Mouse (Mus musculus) G1E (cell line): ENCODE measurements at regions not wholly inside any gene's neighbourhood (a gene's known extent, or its start where the extent isn't known, plus 50 kb on each side); places are given as distances from the start of the nearest gene placed in this dataset.

Experiments
- ATAC-seq: 2 replicates; pipeline ENCODE4 v1.8.0; 2016; ENCODE audit warnings: mild to moderate bottlenecking; ENCODE audit not compliant: insufficient number of reproducible peaks, poor library complexity, low FRiP score, severe bottlenecking; ENCODE audit errors: extremely low read depth
- DNase-seq: peaks from one replicate; pipeline ENCODE4 v3.0.0; 2012; ENCODE audit warnings: low spot score
- H3K27me3 ChIP-seq: 2 replicates; pipeline ENCODE4 v1.6.1; 2012; ENCODE audit warnings: mild to moderate bottlenecking, low read length, inconsistent platforms; ENCODE audit not compliant: insufficient read depth
- H3K36me3 ChIP-seq: replicated peaks from 2 replicates; pipeline ENCODE3; 2012; ENCODE audit warnings: mild to moderate bottlenecking, inconsistent platforms
- H3K4me1 ChIP-seq: 2 replicates; pipeline ENCODE4 v1.6.1; 2012; ENCODE audit warnings: low read depth, low read length, inconsistent platforms, mixed read lengths; ENCODE audit not compliant: insufficient read depth
- H3K4me3 ChIP-seq: 2 replicates; pipeline ENCODE4 v1.5.1; 2012; ENCODE audit warnings: low read depth, mild to moderate bottlenecking, inconsistent platforms, low read length, moderate library complexity, mixed read lengths
- H3K9me3 ChIP-seq: replicated peaks from 2 replicates; pipeline ENCODE4 v1.6.1; 2012; ENCODE audit warnings: inconsistent platforms
- CTCF ChIP-seq: IDR thresholded peaks from 2 replicates; pipeline ENCODE4 v1.5.1; 2012; ENCODE audit warnings: low read depth, low read length, inconsistent platforms, mixed read lengths
- GATA1 ChIP-seq: IDR thresholded peaks from 2 replicates; pipeline ENCODE4 v1.6.1; 2012; ENCODE audit warnings: borderline replicate concordance, low read length, inconsistent platforms, mixed read lengths
- GATA2 ChIP-seq: IDR thresholded peaks from 2 replicates; pipeline ENCODE4 v1.6.1; 2012; ENCODE audit warnings: low read depth, low read length, inconsistent platforms, borderline replicate concordance
- POLR2AphosphoS5 ChIP-seq: IDR thresholded peaks from 2 replicates; pipeline ENCODE4 v1.6.1; 2012; ENCODE audit warnings: low read depth, low read length, inconsistent platforms; ENCODE audit not compliant: insufficient replicate concordance
- TAL1 ChIP-seq: conservative IDR thresholded peaks from 2 replicates; pipeline ENCODE4 v1.6.1; 2012; ENCODE audit warnings: low read depth, low read length, inconsistent platforms, mixed read lengths

- DNase-seq (no peak), ATAC-seq (no peak)
- TF ChIP-seq TAL1 (no peak), POLR2AphosphoS5 (no peak), CTCF (no peak), GATA2 (no peak), GATA1 (no peak)
- no peak overlapping the region for H3K4me3 ChIP-seq
- H3K27me3 ChIP-seq, result no peaks in the 10 kb centered on the region
- no peaks in the 10 kb centered on the region for H3K36me3 ChIP-seq
- no peaks in the 10 kb centered on the region for H3K4me1 ChIP-seq
- H3K9me3 ChIP-seq, result peaks cover 7% of the 10 kb centered on the region; the same call in 1 of the 2 replicates
Measured at GRCm38 (mm10) chr6:93168526-93168925, 225.2 kb upstream of the Adamts9 start.

- Histone ChIP-seq H3K4me1 (no peaks in the 10 kb centered on the region), H3K4me3 (no peak overlapping the region), H3K9me3 (peaks cover 7% of the 10 kb centered on the region; the same call in 1 of the 2 replicates), H3K36me3 (no peaks in the 10 kb centered on the region), H3K27me3 (no peaks in the 10 kb centered on the region)
- TF ChIP-seq CTCF (no peak), TAL1 (no peak), GATA1 (no peak), POLR2AphosphoS5 (no peak), GATA2 (no peak)
- no peak for DNase-seq
- no peak for ATAC-seq
Measured at GRCm38 (mm10) chr6:93167281-93167680, 224.0 kb upstream of the Adamts9 start.

GRCm38 (mm10) chr6:93165942-93166341 is 222.7 kb upstream of the Adamts9 start:
- H3K27me3 ChIP-seq, result no peaks in the 10 kb centered on the region
- H3K36me3 ChIP-seq, result no peaks in the 10 kb centered on the region
- no peaks in the 10 kb centered on the region for H3K4me1 ChIP-seq
- no peak for TF ChIP-seq GATA1
- no peak for TF ChIP-seq CTCF
- no peak for TF ChIP-seq GATA2
- no peak for TF ChIP-seq POLR2AphosphoS5
- TF ChIP-seq TAL1, result no peak
- H3K9me3 ChIP-seq, result no peaks in the 10 kb centered on the region
- ATAC-seq (no peak), DNase-seq (no peak)
- H3K4me3 ChIP-seq, result no peak overlapping the region

GRCm38 (mm10) chr6:93152431-93153208 is 209.3 kb upstream of the Adamts9 start:
- no peaks in the 10 kb centered on the region for H3K36me3 ChIP-seq
- TF ChIP-seq TAL1 (no peak), POLR2AphosphoS5 (no peak), GATA2 (no peak), CTCF (no peak), GATA1 (no peak)
- H3K9me3 ChIP-seq, result 0 out of 2 replicates have a peak, but pooled peaks cover 2% of the 10 kb centered on the region
- no peaks in the 10 kb centered on the region for H3K4me1 ChIP-seq
- no peak for ATAC-seq
- DNase-seq, result no peak
- no peaks in the 10 kb centered on the region for H3K27me3 ChIP-seq
- no peak overlapping the region for H3K4me3 ChIP-seq

GRCm38 (mm10) chr6:93150531-93150930 is 207.2 kb upstream of the Adamts9 start:
- Histone ChIP-seq H3K27me3 (no peaks in the 10 kb centered on the region), H3K4me3 (no peak overlapping the region), H3K9me3 (0 out of 2 replicates have a peak, but pooled peaks cover 4% of the 10 kb centered on the region), H3K36me3 (no peaks in the 10 kb centered on the region), H3K4me1 (no peaks in the 10 kb centered on the region)
- no peak for ATAC-seq
- TF ChIP-seq POLR2AphosphoS5 (no peak), TAL1 (no peak), GATA1 (no peak), CTCF (no peak), GATA2 (no peak)
- DNase-seq, result no peak

GRCm38 (mm10) chr6:93149956-93150355 is 206.7 kb upstream of the Adamts9 start:
- ATAC-seq (no peak), DNase-seq (no peak)
- Histone ChIP-seq H3K4me1 (no peaks in the 10 kb centered on the region), H3K36me3 (no peaks in the 10 kb centered on the region), H3K4me3 (no peak overlapping the region), H3K9me3 (0 out of 2 replicates have a peak, but pooled peaks cover 4% of the 10 kb centered on the region), H3K27me3 (no peaks in the 10 kb centered on the region)
- TF ChIP-seq GATA1 (no peak), POLR2AphosphoS5 (no peak), TAL1 (no peak), CTCF (no peak), GATA2 (no peak)
